Mouse (Mus musculus) layer of hippocampus, postnatal 25 days (tissue): ENCODE results near the gene Eif2s3x. TPM values are rescaled to one million over a fixed set of nuclear protein-coding genes. Genes with fewer than 3 reads are reported as not detected.
"Not testable (repeated sequence)": the region's sequence is repeated elsewhere in the genome, so short reads cannot be mapped to it uniquely, and the experiment has no call there.

Experiments used
- DNase-seq, 2 experiments: peaks; one replicate each; pipeline ENCODE4 v3.0.0; 2022; ENCODE audit warnings: mixed read lengths in 2 of 2, low spot score in 1 of 2; ENCODE audit errors: extremely low spot score in 1 of 2
- total RNA-seq, 2 experiments: library from RNA; stranded (reverse); gene quantifications; 2 replicates each; pipeline ENCODE4 v1.2.3; 2021

The Eif2s3x gene
- 100 to 1,000 TPM in 1 of 2 experiments, 10 to 100 TPM in 1; 99.8 to 162 TPM for total RNA-seq

DNA sequence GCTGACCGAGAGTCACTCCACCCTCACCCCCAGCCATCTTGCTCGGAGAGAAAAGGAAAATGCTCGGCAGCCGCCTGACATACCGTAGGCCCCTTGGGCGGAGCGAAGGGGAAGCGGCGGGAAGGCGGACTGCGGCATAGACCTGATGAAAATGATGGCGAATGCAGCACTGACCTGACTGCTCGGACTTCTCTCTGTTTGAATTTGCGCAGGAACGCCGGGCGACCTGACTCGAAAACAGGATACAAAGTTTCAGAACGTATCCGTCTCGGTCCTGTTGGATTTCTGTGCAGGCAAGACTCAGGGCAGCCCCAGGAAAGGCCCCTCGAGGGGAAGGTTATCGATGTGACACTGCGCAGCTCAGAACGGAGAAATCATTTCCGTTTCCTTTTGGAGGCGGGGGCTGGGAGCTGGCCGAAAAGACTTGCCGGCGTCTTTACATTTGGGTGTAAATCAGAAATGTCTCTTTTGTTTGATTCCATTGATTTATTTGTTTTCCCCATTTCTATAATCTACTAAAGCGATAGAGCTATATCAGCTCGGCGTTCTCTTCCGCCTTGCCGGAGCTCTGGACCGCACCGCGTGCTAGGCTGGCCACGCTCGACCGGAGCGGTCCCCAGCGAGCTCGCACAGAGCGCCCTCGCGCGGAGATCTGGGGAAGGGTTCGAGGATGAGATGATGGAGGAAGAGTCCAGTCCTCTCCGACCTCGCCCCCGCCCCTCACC lies at the start of gene Eif2s3x:
TSS of gene Eif2s3x (minus strand) at position 266 of the 725 bp plus-strand sequence.
- DNase-seq: peak; percentile 87 to 93

DNA sequence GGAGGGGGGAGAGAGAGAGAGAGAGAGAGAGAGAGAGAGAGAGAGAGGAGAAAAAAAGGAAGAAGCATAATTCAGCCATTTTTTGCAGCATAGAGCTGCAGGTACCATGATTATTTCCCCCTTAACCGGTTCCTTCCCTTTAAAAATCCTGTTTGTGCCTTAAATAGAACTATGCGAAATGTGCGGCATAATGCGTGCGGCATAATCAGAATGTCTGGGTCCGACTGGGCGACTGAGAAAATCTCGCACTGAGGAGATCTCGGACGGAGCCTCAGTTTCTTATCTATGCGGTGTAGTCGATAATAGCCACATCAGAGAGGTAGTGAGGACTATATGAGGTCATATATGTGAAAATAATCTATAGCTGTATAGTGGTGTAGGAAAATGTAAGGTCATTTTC lies 22.9 kb upstream of the Eif2s3x start:
- no peak for DNase-seq

DNA sequence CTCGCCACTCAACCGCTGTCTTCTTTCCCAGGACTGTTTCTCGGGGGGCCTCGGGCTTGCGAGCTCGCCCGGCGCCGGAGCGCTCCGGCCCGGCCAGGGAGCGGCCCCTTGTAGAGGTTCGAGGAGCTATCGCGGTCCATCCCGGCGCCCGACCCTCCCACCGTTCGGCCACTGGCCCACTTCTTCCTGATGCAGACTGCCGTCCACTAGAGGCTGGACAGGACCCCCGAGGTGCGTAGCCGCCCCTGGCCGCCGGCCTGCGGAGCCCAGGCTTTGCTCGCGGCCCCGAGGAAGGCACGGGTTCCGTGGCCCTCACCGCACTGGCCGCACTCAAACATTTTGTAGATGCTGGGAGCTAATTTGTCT lies 22.5 kb upstream of the Eif2s3x start:
- peak; percentile 8 to 16 for DNase-seq

DNA sequence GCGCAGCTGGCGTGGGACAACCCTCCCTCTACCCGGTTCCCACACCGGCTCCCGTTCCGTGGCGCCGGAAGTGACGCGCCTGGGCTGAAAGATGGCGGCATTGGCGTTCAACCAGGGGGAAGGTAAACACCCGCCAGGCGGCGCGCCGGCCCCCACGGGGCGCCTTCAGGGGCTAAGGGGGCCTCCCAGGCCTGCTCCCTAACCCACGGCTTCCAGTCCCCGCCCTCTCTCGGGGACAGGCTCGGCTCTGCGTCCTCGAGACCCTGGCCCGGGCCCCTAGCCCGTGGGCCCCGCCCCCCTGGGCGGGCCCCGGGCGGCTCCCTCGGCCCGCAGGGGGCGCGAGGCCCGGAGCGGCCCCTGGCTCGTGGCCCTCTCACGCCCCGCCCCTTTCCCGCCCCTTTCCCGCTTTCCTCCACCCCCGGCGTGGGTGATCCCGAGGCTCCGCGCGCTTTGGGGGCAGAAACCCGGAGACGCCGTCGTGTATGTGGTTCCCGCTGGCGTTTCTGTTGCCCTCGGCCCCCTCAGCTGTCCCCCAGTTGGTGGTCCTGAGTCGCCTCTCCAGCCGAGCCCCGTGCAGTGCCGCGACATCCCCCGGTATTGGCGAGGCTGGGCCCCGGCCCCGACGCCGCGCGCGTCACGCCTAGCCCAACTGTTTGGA lies 22.0 kb upstream of the Eif2s3x start, which contains the start of gene Klhl15:
TSS of gene Klhl15 (plus strand) at position 68 of the 658 bp plus-strand sequence.
- peak; percentile 67 to 70 for DNase-seq

DNA sequence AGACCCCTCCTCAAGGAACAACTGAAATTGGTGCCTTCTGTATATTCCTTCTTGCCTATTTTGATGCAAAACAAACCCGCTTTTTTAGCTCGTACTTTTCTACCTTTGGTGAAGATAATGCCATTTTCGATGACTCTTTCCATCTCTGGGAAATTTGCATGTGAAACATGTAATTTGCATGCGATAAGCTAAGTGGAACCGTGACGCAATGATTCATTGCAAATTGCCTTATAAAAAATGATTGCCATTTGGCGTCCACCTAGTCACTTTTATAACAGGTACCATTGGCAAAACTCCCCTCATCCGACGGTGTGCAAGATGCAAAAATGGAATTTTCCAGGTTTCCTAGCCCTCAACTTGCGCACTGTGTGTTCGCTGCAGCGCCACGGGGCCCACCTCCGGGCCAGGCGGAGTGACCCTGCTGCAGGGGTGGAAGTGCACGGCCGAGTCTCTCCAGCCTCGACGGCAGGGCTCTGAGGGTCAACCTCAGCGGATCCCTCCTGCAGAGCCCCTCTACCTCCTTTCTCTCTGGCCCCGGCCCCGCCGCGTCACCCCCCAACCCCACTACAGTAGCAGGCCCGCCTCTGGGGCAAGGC lies 21.4 kb upstream of the Eif2s3x start:
- peak in 1 of 2 experiments; percentile 11 for DNase-seq

DNA sequence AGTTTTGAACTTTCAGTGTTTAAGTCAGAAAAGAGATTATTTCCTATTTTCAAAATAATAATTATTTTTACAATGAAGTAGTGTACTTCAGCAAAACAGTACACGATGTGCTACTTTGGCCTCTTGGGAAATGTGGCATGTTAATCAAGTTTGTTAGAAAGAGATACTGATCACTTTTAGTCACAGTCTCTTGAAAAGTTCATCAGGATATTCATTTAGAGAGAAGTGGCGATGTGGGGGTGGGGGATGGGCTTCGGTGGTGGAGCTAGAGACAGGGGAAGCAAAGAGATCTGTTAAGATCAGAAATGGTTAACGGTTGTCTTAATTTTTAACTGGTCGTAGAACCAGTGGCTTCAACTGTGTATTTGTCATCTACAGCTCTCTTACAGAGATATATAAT lies 20.8 kb upstream of the Eif2s3x start:
- DNase-seq: no peak

DNA sequence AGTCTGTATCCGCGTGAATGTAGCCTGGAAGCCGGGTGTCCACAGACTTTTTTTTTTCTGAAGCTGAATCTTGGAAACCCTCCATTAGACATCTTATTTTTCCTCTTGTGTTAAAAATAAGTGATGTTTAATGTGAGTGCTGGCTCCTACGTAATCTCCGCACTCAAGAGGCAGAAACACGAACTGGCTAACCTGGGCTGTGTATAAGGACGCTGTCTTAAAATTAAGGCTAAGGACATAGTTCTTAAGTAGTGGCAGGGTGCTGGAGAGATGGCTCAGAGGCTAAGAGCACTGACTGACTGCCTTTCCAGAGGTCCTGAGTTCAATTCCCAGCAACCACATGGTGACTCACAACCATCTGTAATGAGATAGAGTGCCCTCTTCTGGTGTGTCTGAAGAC lies 722 bp upstream of the Eif2s3x start:
- no peak for DNase-seq

DNA sequence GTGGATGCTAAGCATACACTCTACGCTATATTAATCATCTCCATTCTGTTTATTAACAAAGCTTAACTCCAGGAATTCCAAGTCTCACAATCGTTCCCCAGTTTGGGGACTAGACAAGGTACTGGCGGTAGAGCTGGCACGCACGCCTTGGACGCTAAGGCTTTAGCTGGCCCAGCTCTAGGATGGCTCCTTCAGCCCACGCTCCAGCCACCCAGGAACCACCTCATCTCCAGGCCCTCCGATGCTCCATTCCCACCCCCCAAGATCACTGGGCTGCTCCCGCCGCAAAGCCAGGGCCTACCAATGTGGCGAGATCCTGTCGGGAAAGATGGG lies 432 bp downstream of the Eif2s3x start:
- no peak for DNase-seq

DNA sequence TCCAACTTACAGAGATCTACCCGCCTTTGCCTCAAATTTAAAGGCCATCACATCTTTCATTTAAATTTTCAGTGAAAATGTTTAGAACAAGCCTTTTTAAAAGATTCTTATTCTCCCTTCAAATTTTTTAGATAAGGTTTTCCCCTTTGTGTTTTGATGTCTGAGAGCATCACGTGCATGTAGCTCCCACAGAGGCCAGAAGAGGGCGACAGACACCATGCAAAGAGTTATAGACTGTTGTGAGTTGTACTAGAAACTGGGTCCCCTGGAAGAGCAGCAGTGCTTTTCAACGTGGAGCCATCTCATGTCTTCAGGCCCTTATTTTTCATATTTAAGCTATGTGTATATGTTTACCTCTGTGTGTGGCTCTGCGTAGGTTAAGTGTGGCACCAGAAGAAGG lies 14.9 kb downstream of the Eif2s3x start:
- peak; percentile 28 to 70 for DNase-seq

DNA sequence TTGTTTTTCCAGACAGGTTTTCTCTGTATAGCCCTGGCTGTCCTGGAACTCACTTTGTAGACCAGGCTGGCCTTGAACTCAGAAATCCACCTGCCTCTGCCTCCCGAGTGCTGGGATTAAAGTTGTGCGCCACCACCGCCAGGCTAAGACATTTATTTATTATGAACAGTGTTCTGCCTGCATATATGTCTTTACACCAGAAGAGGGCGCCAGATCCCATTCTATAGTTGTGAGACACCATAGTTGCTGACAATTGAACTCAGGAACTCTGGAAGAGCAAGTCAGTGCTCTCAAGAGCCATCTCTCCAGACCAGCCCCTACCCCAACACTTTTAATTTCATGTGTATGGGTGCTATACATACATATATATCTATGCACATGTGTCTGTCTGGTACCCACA lies 18.8 kb downstream of the Eif2s3x start:
- DNase-seq: not testable (repeated sequence)

DNA sequence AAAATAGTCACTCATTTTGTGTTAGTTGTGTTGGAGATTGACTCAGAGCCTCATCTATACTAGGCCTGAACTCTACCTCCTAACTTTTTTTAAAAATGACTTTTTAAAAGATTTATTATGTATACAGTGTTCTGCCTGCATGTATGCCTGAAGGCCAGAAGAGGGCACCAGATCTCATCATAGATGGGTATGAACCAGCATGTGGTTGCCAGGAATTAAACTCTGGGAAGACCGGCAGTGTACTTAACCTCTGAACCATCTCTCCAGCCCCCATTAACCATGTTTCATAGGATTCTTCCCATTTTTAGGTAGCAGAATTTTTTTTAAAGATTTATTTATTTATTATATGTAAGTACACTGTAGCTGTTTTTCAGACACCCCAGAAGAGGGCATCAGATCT lies 27.5 kb downstream of the Eif2s3x start:
- no peak for DNase-seq

DNA sequence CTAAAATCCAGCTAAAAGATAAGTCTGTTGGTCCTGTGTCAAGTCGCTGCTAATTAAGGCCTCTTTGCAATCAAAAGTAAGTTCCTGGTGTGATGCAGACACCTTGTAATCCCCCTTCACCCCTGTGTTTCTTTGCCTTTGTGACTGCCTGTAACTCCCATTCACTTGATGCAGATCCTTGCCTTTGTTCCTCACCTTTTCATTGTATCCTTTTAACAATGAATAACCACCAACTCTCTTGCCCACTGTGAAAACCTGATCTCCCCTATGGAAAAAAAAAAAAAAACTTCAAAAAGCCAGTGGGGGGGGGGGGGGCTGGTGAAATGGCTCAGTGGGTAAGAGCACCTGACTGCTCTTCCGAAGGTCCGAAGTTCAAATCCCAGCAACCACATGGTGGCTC lies 28.8 kb downstream of the Eif2s3x start:
- DNase-seq: no peak

DNA sequence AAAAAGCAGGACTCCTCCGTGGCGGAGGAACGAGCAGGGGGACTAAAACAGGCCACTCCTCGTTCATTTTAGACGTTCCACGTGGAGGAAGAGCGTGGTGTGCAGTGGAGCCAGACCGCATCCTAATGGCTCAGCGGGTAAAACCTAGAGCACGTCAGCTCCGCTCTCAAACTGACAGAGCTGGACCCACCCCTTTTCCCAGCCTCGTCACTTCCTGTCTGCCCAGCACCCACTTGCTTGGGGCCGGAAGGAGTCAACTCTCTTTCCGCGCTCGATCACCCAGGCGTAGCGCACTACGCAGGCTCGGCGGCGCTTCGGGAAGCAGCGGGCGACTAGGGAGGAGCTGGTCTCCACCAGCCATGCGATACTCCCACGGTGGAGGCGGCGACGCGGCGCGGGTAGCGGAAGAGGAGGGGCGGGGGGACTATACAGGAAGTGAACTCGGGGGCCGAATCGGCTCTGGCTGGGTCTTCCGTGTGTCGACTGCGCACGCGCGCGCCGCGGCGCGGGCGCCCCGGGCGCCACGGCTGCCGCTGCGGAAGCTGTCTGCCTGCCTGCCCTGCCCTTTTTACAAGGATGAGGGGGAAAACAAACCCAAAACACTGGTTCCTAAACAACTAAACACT lies 34.8 kb downstream of the Eif2s3x start:
- peak; percentile 79 to 95 for DNase-seq

DNA sequence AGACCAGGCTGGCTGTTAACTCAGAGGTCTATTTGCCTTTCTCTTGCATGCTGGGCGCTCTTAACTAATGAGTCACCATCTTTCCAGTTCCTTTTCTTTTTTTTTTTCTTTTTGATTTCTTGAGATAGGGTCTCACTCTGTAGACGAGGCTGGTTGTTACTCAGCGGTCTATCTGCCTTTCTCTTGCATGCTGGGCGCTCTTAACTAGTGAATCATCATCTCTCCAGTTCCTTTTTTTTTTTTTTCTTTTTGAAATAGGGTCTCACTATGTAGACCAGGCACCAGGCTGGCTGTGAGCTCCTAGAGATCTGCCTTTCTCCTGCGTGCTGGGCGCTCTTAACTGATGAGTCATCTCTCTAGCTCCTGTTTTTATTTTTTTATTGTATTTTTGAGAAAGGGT lies 43.3 kb downstream of the Eif2s3x start:
- no peak for DNase-seq

DNA sequence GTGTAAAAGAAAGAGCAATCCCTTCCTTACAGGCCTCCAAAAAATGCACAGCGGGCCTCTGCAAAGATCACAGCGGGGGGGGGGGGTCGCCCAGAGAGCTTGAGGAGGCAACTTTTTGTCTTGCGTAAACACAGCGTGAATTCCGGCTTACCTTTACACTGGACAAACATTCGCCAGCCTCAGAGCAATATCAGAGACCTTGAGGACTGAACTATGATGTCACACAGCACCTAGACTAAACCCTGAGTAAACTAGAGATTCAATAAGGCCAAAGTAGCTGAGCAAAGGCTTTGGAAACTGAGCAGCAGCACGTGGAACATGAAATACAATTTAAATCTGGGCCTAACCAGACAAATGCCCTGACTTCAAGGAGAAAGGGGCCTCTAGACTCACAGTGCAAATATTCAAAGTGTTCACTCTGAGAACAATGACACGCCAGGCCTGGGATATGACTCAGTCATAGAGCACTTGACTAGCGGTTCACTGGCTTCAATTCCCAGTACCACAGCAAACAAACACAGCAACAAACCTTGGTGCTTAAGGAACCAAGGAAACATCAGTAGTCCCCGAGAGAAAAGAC lies 60.3 kb downstream of the Eif2s3x start:
- DNase-seq: no peak

DNA sequence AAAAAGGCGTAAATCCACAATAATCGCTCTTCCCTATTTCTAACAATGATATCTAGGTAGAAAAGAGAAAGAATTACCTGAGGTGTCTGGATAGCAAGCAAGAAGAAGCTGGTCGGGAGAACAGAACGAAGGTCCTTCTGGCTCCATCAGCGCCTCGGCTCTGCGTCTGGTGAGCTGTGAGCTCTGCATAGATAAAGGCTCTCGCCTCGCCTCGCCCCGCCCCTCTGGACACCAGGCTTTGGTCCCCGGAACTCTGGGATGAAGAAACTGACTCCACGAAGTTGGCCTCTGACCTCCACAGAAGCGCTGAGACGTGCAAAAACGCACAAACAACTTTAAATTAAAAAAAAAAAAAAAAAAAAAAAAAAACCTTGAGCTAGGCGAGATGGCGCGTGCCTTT lies 62.2 kb downstream of the Eif2s3x start:
- DNase-seq: no peak

DNA sequence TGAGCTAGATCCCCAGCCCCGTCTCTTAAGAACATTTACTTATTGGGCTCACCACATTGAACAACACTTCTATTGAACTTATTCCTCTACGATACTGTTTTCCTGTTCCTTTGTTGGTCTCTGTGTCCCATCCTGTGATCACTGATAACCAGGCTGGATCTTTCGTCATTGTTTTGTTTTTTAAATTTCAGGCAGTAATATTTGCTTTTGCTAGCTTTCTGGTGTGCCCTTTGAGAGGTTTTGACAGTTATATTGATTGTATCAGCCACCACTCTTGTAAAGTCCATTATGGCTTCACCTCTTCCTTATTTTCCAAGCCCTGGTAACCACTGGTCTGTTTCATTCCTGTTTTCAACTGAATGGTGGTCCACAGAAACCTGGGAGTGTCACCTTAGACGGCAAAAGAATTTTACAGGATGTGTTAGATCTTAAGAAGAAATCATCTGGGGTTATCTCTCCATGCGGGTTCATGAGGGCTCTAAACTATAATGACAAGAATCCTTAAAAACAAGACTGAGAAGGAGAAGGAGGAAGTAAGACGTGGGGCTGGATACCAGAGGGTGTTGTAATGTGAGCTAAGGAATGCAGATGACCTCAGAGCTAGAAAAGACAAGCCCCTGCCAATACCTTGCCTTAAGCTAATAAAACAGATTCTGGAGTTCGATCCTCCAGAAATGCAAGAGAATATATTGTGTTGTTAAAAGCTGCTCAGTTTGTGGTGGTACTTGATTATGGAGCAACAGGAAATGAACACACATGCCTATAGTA lies 70.5 kb downstream of the Eif2s3x start:
- no peak for DNase-seq

DNA sequence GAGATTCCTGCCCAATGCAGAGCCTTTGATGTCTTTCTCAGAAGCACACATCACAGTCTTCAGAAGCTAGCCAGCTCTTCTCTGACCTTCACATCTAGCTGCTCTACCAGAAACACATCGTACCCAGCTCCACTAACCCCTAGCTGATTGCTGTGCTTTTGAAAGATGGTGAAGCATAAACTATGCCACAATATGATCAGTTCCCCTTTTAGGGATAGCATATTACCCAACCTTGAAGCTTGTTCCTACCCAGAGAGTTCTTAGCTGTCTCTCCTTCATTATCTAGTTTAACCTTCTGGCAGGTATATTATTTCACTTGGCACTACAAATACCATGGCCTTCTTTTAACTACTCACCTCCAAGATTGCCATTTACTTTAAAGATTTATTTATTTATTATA lies 72.6 kb downstream of the Eif2s3x start:
- DNase-seq: no peak
